Mouse (Mus musculus) left cerebral cortex, postnatal 14 days (tissue): ENCODE results near the gene Zfp931. TPM values are rescaled to one million over a fixed set of nuclear protein-coding genes. Genes with fewer than 3 reads are reported as not detected.
"Not testable (repeated sequence)": the region's sequence is repeated elsewhere in the genome, so short reads cannot be mapped to it uniquely, and the experiment has no call there.

Experiments used
- DNase-seq, 2 experiments: peaks; one replicate each; pipeline ENCODE4 v3.0.0; 2021 to 2022; ENCODE audit warnings: low spot score in 2 of 2, mixed read lengths in 1 of 2
- intact Hi-C: fragments of 180-260 bp; cut with DNase I; formaldehyde crosslinking; loops from one replicate; pipeline ENCODE4 v1.15.1; 2025
- total RNA-seq, 2 experiments: library from RNA; stranded (reverse); gene quantifications; 2 replicates each; pipeline ENCODE4 v1.2.3; 2021

Gene Zfp931
- total RNA-seq, 2 experiments from 2014 or later, result 19.6 to 20.2 TPM

DNA sequence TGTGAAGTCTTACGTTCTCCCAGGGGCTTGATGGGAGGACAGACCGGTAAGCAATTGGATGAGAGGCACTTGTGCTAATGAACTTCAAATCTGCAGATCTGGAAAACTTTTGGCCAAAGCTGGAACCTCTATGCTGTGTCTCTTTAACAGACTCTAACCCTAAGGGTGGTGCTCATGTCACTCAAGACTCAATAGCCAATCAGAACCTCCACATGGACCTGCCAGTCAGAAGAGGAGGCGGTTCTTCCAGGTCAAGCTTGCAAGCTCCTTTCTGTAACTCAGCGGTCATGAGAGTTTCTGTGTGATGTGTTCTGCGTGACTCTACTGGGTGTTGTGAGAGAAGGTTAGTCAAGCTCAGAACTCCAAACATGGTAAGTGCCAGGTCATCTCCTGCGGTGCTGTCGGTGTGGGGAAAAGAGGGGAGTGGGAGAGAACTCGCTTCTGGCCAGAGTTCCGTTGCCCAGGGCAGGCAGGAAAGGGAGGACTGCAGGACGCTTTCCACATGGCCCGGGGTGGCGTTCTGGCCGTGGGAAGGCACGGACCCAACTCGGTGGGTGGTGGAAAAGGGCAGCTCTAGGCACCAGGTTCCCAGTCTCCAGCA, 55.2 kb downstream of the Zfp931 start, which contains the start of gene Zfp971:
TSS of gene Zfp971 (plus strand) at position 274 of the 601 bp plus-strand sequence.
- DNase-seq, result peak; percentile 44 to 45
- intact Hi-C loops, result not testable (repeated sequence)

DNA sequence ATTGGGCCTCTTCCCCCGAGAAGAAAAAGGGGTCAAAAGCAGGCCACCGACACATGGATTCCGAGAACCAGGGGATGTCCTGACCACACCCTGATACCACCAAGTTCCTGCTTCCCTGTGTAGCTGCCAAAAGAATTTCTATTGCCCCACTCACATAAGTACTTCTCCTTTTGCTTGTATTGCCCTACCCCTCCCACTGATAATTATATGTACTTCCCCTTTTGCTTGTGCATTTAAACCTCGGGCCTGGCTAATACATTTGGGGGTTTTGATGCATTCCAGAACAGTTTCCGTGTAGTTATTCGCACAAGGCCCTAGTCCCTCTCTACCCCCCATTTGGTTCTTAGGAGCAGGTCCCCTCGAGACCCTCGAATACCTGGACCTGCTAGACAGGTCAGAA, 57.5 kb downstream of the Zfp931 start:
- intact Hi-C loops, result not testable (repeated sequence)

DNA sequence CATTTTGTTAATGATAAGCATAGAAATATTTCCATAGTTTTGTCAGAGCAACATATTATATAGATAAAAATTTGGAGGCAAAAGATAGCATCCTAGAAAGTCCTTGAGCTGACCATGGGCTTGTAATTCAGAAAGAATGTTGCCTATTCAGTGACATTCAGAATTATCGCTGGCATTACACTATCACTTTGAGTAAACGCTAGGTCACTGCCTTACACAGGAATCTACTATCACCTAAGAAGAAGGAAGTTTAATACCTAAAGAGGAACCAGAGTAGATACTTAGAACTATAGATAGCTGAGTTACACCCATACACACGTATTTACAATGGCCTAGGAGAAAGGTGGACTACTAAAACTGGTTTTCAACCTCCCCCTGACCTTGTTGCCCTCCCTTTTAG, 58.8 kb downstream of the Zfp931 start:
- intact Hi-C loops, result not testable (repeated sequence)

More for the DNA sequence above, 57.5 kb downstream of the Zfp931 start:
- DNase-seq, result not testable (repeated sequence)

More for the DNA sequence above, 58.8 kb downstream of the Zfp931 start:
- not testable (repeated sequence) for DNase-seq

Other genes with a start within 250 kb of the Zfp931 start
- gene Gm14325, start 238.1 kb downstream of the Zfp931 start, total RNA-seq, result 100 to 1,000 TPM; 132 to 134 TPM
- gene Gm14327, start 181.4 kb downstream of the Zfp931 start, total RNA-seq, result 1 to 10 TPM; 3.6 to 6.6 TPM
- gene Zfp972, start 152.9 kb downstream of the Zfp931 start, total RNA-seq, result under 1 TPM in 1 of 2 experiments, not detected in 1; 0.94 TPM
- gene Gm14326, start 121.2 kb downstream of the Zfp931 start, total RNA-seq, result 10 to 100 TPM; 49.9 to 51.2 TPM
- gene Zfp971, start 55.2 kb downstream of the Zfp931 start, total RNA-seq, result 10 to 100 TPM; 19.4 to 23.2 TPM
- gene Phactr3, start 40.5 kb upstream of the Zfp931 start, total RNA-seq, result 100 to 1,000 TPM; 144 to 146 TPM